Mouse (Mus musculus) thymus, adult 2 months (tissue): ENCODE measurements at regions not wholly inside any gene's neighbourhood (a gene's known extent, or its start where the extent isn't known, plus 50 kb on each side); places are given as distances from the start of the nearest gene placed in this dataset.

Experiments
- DNase-seq: peaks from one replicate; pipeline ENCODE4 v3.0.0; 2021
- H3K27ac ChIP-seq: fragments of 200-500 bp; 2 replicates; pipeline ENCODE4 v1.5.1; 2012; ENCODE audit warnings: low read length, control low read depth; ENCODE audit not compliant: control insufficient read depth, insufficient read depth
- H3K27me3 ChIP-seq: fragments of 200-500 bp; 2 replicates; pipeline ENCODE4 v1.6.1; 2012; ENCODE audit warnings: mild to moderate bottlenecking, low read length, moderate library complexity, mixed read lengths; ENCODE audit not compliant: control insufficient read depth, insufficient read depth
- H3K36me3 ChIP-seq: fragments of 200-500 bp; 2 replicates; pipeline ENCODE4 v1.6.1; 2012; ENCODE audit warnings: mild to moderate bottlenecking, low read length, moderate library complexity; ENCODE audit not compliant: control insufficient read depth, insufficient read depth
- H3K4me1 ChIP-seq: fragments of 200-500 bp; replicated peaks from 2 replicates; pipeline ENCODE4 v1.6.1; 2012; ENCODE audit warnings: low read length; ENCODE audit not compliant: control insufficient read depth, insufficient read depth
- H3K4me3 ChIP-seq: fragments of 200-500 bp; 2 replicates; pipeline ENCODE4 v1.5.1; 2012; ENCODE audit warnings: mild to moderate bottlenecking, low read length, control low read depth, moderate library complexity; ENCODE audit not compliant: control insufficient read depth, insufficient read depth
- CTCF ChIP-seq: fragments of 200-500 bp; IDR thresholded peaks from 2 replicates; pipeline ENCODE4 v1.5.1; 2012; ENCODE audit warnings: mild to moderate bottlenecking, control low read depth, low read length, moderate library complexity, borderline replicate concordance; ENCODE audit not compliant: control insufficient read depth, poor library complexity, insufficient read depth; ENCODE audit errors: extremely low read depth
- POLR2A ChIP-seq: fragments of 200-500 bp; IDR thresholded peaks from 2 replicates; pipeline ENCODE4 v1.6.1; 2012; ENCODE audit warnings: mild to moderate bottlenecking, low read length, control low read depth, moderate library complexity; ENCODE audit not compliant: control insufficient read depth, poor library complexity, insufficient read depth; ENCODE audit errors: extremely low read depth
- WGBS: fragments of 180-500 bp; shearing (Covaris S2); methylation state at CpG from one replicate; pipeline ENCODE4 v1.1.7; 2018; 5-methylcytosine and 5-hydroxymethylcytosine counted together

- H3K4me1 ChIP-seq: no peaks in the 10 kb centered on the region
- no peaks in the 10 kb centered on the region for H3K36me3 ChIP-seq
- no peak overlapping the region for H3K4me3 ChIP-seq
- H3K27me3 ChIP-seq: no peaks in the 10 kb centered on the region
- TF ChIP-seq CTCF (no peak), POLR2A (no peak)
- no peak for DNase-seq
- H3K27ac ChIP-seq: no peak overlapping the region
- WGBS: 90% methylated on average over 1 of the region's 1 CpGs
Observed at GRCm38 (mm10) chr7:113010150-113010549, 56.4 kb downstream of the Rassf10 start.

GRCm38 (mm10) chr7:113017092-113017755 is 63.5 kb downstream of the Rassf10 start:
- no peak for DNase-seq
- 62% methylated on average over 8 of the region's 8 CpGs for WGBS
- Histone ChIP-seq H3K27me3 (no peaks in the 10 kb centered on the region), H3K4me1 (no peaks in the 10 kb centered on the region), H3K36me3 (no peaks in the 10 kb centered on the region), H3K27ac (no peak overlapping the region), H3K4me3 (no peak overlapping the region)
- TF ChIP-seq POLR2A: no peak
- no peak for TF ChIP-seq CTCF

GRCm38 (mm10) chr7:113021412-113021811 is 67.7 kb downstream of the Rassf10 start:
- no peak for TF ChIP-seq POLR2A
- no peak for TF ChIP-seq CTCF
- Histone ChIP-seq H3K27ac (no peak overlapping the region), H3K36me3 (no peaks in the 10 kb centered on the region), H3K4me1 (no peaks in the 10 kb centered on the region), H3K4me3 (no peak overlapping the region), H3K27me3 (no peaks in the 10 kb centered on the region)
- no peak for DNase-seq
- WGBS: 79% methylated on average over 5 of the region's 5 CpGs

- no peaks in the 10 kb centered on the region for H3K36me3 ChIP-seq
- no peak overlapping the region for H3K27ac ChIP-seq
- H3K4me3 ChIP-seq: no peak overlapping the region
- H3K4me1 ChIP-seq: no peaks in the 10 kb centered on the region
- TF ChIP-seq POLR2A: no peak
- DNase-seq: no peak
- WGBS: 56% methylated on average over 2 of the region's 2 CpGs
- no peaks in the 10 kb centered on the region for H3K27me3 ChIP-seq
Observed at GRCm38 (mm10) chr7:113022516-113022915, 68.8 kb downstream of the Rassf10 start.

- no peaks in the 10 kb centered on the region for H3K4me1 ChIP-seq
- H3K4me3 ChIP-seq: no peak overlapping the region
- no peak overlapping the region for H3K27ac ChIP-seq
- H3K36me3 ChIP-seq: no peaks in the 10 kb centered on the region
- no peak for DNase-seq
- TF ChIP-seq POLR2A: no peak
- no peak for TF ChIP-seq CTCF
- 93% methylated on average over 1 of the region's 1 CpGs for WGBS
- H3K27me3 ChIP-seq: no peaks in the 10 kb centered on the region
Observed at GRCm38 (mm10) chr7:113025758-113026157, 72.0 kb downstream of the Rassf10 start.

GRCm38 (mm10) chr7:113026290-113027075 is 72.7 kb downstream of the Rassf10 start:
- no peaks in the 10 kb centered on the region for H3K4me1 ChIP-seq
- 92% methylated on average over 10 of the region's 10 CpGs for WGBS
- no peaks in the 10 kb centered on the region for H3K27me3 ChIP-seq
- no peak for TF ChIP-seq POLR2A
- no peak for TF ChIP-seq CTCF
- DNase-seq: no peak
- no peaks in the 10 kb centered on the region for H3K36me3 ChIP-seq
- H3K4me3 ChIP-seq: no peak overlapping the region
- H3K27ac ChIP-seq: no peak overlapping the region
